Mouse (Mus musculus) stomach, embryonic 14.5 days (tissue): ENCODE data around the gene Gpd1. TPM values are rescaled to one million over a fixed set of nuclear protein-coding genes. Genes with fewer than 3 reads are reported as not detected.
"Not testable (repeated sequence)": the region's sequence is repeated elsewhere in the genome, so short reads cannot be mapped to it uniquely, and the experiment has no call there.

Experiments used
- ATAC-seq: fragments of 200-750 bp; cut with Nextera tagmentation; 2 replicates; pipeline ENCODE4 v1.8.0; 2017; ENCODE audit warnings: low read depth, moderate TSS enrichment; ENCODE audit not compliant: insufficient number of reproducible peaks, insufficient read depth, low FRiP score
- H3K27ac ChIP-seq: fragments of 300-500 bp; sonication (generic); 2 replicates; pipeline ENCODE4 v1.5.1; 2014; ENCODE audit warnings: mild to moderate bottlenecking, low read length, moderate library complexity, mixed read lengths
- H3K27me3 ChIP-seq: fragments of 300-500 bp; sonication (generic); 2 replicates; pipeline ENCODE4 v1.6.1; 2014; ENCODE audit warnings: low read length, control low read depth, mixed read lengths; ENCODE audit not compliant: control insufficient read depth, insufficient read depth
- H3K36me3 ChIP-seq: fragments of 300-500 bp; sonication (generic); 2 replicates; pipeline ENCODE4 v1.6.1; 2014; ENCODE audit warnings: mild to moderate bottlenecking, control low read depth, low read length, moderate library complexity, mixed read lengths; ENCODE audit not compliant: control insufficient read depth, insufficient read depth
- H3K4me1 ChIP-seq: fragments of 300-500 bp; sonication (generic); 2 replicates; pipeline ENCODE4 v1.6.1; 2014; ENCODE audit warnings: low read length, control low read depth, mixed read lengths; ENCODE audit not compliant: control insufficient read depth, insufficient read depth
- H3K4me2 ChIP-seq: fragments of 300-500 bp; sonication (generic); replicated peaks from 2 replicates; pipeline ENCODE4 v1.6.1; 2014; ENCODE audit warnings: low read depth, low read length, control low read depth
- H3K4me3 ChIP-seq: fragments of 300-500 bp; sonication (generic); 2 replicates; pipeline ENCODE4 v1.5.1; 2014; ENCODE audit warnings: low read depth, low read length, control low read depth
- H3K9ac ChIP-seq: fragments of 300-500 bp; sonication (generic); replicated peaks from 2 replicates; pipeline ENCODE4 v1.6.1; 2014; ENCODE audit warnings: low read depth, mild to moderate bottlenecking, control low read depth, low read length, moderate library complexity, mixed read lengths
- H3K9me3 ChIP-seq: fragments of 300-500 bp; sonication (generic); 2 replicates; pipeline ENCODE4 v1.6.1; 2016; ENCODE audit warnings: low read depth, low read length, control low read depth; ENCODE audit not compliant: control insufficient read depth
- WGBS: fragments of 180-500 bp; shearing (Covaris S2); extraction: QIAGEN DNeasy Blood & Tissue Kit; methylation state at CpG from one replicate; pipeline ENCODE4 v1.1.7; 2014; 5-methylcytosine and 5-hydroxymethylcytosine counted together
- polyA plus RNA-seq: library from polyadenylated mRNA; unstranded; fragments of >200 nt; fragmentation: Nextera tagmentation; extraction: Ambion mirVana; gene quantifications from 2 replicates; pipeline ENCODE4 v1.2.1, GENCODE M21; 2014

Gpd1 gene
- polyA plus RNA-seq, 1 experiment from 2014 or later = 0.20 TPM

GRCm38 (mm10) chr15:99721921-99722743 is 4.8 kb downstream of the Gpd1 start:
- WGBS = 74% methylated on average over 25 of the region's 25 CpGs
- no peak overlapping the region for H3K4me2 ChIP-seq
- no peaks in the 10 kb centered on the region for H3K27me3 ChIP-seq
- H3K9ac ChIP-seq = no peak overlapping the region
- no peak overlapping the region for H3K4me3 ChIP-seq
- no peaks in the 10 kb centered on the region for H3K36me3 ChIP-seq
- H3K27ac ChIP-seq = no peak overlapping the region
- no peaks in the 10 kb centered on the region for H3K9me3 ChIP-seq
- H3K4me1 ChIP-seq = peaks cover 19% of the 10 kb centered on the region
- ATAC-seq = no peak

- H3K4me1 ChIP-seq = peaks cover 19% of the 10 kb centered on the region
- no peak overlapping the region for H3K4me3 ChIP-seq
- 65% methylated on average over 10 of the region's 10 CpGs for WGBS
- no peak overlapping the region for H3K4me2 ChIP-seq
- peaks cover 6% of the 10 kb centered on the region; the same call in 1 of the 2 replicates for H3K36me3 ChIP-seq
- no peaks in the 10 kb centered on the region for H3K9me3 ChIP-seq
- ATAC-seq = no peak
- peak overlapping the region; percentile 66; the same call in 1 of the 2 replicates for H3K27ac ChIP-seq
- H3K9ac ChIP-seq = no peak overlapping the region
- H3K27me3 ChIP-seq = no peaks in the 10 kb centered on the region
Measured at GRCm38 (mm10) chr15:99723120-99723514, 5.8 kb downstream of the Gpd1 start.

GRCm38 (mm10) chr15:99723515-99724291 is 6.4 kb downstream of the Gpd1 start:
- Histone ChIP-seq H3K4me1 (peaks cover 19% of the 10 kb centered on the region), H3K27me3 (no peaks in the 10 kb centered on the region), H3K4me3 (no peak overlapping the region), H3K4me2 (peak overlapping the region; percentile 67; the same call in 1 of the 2 replicates), H3K27ac (peak overlapping the region; percentile 66; the same call in 1 of the 2 replicates), H3K36me3 (peaks cover 11% of the 10 kb centered on the region; the same call in 1 of the 2 replicates), H3K9ac (no peak overlapping the region), H3K9me3 (no peaks in the 10 kb centered on the region)
- ATAC-seq = no peak
- WGBS = 26% methylated on average over 11 of the region's 11 CpGs

GRCm38 (mm10) chr15:99724292-99725021 is 7.1 kb downstream of the Gpd1 start:
- Histone ChIP-seq H3K4me1 (peaks cover 19% of the 10 kb centered on the region), H3K36me3 (peaks cover 16% of the 10 kb centered on the region; the same call in 1 of the 2 replicates), H3K4me3 (peak overlapping the region; percentile 96), H3K9me3 (no peaks in the 10 kb centered on the region), H3K27ac (peak overlapping the region; percentile 66; the same call in 1 of the 2 replicates), H3K27me3 (no peaks in the 10 kb centered on the region), H3K9ac (no peak overlapping the region; the same call in 1 of the 2 replicates), H3K4me2 (peak overlapping the region; percentile 67)
- peak; percentile 39; the same call in 1 of the 2 replicates for ATAC-seq
- WGBS = 11% methylated on average over 16 of the region's 16 CpGs

DNA sequence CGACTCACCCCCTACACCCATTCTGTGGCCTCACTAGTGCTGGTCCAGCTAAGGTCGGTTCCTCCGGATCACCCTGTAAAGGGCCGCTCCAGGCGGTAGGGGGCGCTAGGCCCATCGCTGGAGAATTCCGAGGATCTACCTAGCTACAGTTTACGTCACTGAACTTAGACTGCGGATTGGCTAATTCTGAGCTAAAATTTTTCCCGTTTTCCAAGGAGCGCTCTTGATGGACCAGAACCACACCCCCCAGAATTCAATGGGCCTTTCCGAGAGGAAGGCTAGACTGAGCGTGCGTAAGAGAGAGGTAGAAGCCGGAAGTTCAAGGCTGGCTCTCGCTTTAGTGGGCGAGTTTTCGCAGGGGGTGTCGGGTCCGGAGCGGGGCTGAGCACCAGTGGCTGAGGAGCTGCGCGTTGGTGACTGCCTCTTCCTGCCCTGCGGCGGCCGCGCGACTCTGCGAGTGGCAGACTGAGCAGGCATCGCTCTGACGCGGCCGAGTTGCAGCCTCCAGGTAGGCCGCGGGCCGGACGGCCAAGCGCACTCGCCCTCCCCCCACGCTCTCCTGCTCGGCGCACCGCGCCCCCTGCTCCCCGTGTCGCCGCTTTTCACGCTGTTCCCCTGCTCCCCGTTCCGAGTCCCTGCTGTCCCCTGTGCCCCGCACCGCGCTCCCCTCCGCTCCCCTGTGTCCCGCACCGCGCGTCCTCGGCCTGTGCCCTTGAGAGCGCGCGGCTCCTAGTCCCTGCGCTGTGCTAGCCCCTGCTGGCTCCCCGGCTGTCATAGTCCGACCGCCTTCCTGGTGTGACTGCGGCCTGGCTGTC is 8.2 kb downstream of the Gpd1 start, which contains the start of gene Cox14:
TSS of gene Cox14 (plus strand) at position 278 of the 815 bp plus-strand sequence.
- no peaks in the 10 kb centered on the region for H3K9me3 ChIP-seq

DNA sequence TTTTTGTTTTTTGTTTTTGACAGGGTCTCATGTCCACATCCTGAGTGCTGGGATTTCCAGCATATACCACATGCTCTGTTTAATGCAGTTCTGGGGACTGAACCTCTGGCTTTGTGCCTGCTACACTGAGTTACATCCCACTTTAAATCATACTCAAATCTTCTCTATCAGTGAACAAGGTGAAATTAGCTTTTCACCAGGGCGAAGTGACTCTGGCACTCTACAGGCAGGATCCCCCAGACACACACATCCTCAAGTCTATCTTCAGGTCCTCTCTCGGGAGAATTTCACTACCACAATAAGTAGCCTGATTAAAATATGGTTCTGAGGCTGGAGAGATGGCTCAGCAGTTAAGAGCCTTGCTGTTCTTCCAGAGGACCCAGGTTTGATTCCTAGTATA is 9.2 kb downstream of the Gpd1 start:
- peaks cover 16% of the 10 kb centered on the region; the same call in 1 of the 2 replicates for H3K36me3 ChIP-seq
- H3K4me3 ChIP-seq = peak overlapping the region; percentile 96
- 75% methylated on average over 2 of the region's 2 CpGs for whole genome bisulfite sequencing
- H3K27me3 ChIP-seq = no peaks in the 10 kb centered on the region
- H3K9me3 ChIP-seq = no peaks in the 10 kb centered on the region
- peak overlapping the region; percentile 93; the same call in 1 of the 2 replicates for H3K9ac ChIP-seq
- H3K4me2 ChIP-seq = peak overlapping the region; percentile 83
- no peak overlapping the region for H3K27ac ChIP-seq
- H3K4me1 ChIP-seq = peaks cover 19% of the 10 kb centered on the region
- ATAC-seq = no peak

More for the DNA sequence above, 8.2 kb downstream of the Gpd1 start, which contains the start of gene Cox14:
- WGBS = under 1% methylated on average over 55 of the region's 68 CpGs
- no peaks in the 10 kb centered on the region for H3K27me3 ChIP-seq
- H3K4me3 ChIP-seq = peak within 1 kb of the TSS; percentile 96
- peaks cover 19% of the 10 kb centered on the region for H3K4me1 ChIP-seq
- peaks cover 16% of the 10 kb centered on the region; the same call in 1 of the 2 replicates for H3K36me3 ChIP-seq
- H3K4me2 ChIP-seq = peak within 1 kb of the TSS; percentile 83
- peak within 1 kb of the TSS; percentile 93 for H3K9ac ChIP-seq
- H3K27ac ChIP-seq = peak within 1 kb of the TSS; percentile 87
- peak; percentile 95 for ATAC-seq

DNA sequence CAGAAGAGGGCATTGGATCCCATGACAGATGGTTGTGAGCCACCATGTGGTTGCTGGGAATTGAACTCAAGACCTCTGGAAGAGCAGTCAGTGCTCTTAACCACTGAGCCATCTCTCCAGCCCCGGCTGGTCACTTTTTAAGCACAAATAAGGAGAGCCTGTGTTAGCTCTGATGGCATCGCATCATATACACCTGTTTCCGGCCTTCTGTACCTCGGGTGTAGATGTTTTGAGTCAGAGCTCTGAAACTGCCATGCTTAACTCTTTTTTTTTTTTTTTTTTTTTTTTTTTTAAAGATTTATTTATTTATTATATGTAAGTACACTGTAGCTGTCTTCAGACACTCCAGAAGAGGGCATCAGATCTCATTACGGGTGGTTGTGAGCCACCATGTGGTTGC is 9.7 kb downstream of the Gpd1 start:
- H3K27ac ChIP-seq, H3K9ac ChIP-seq, H3K9me3 ChIP-seq, H3K4me2 ChIP-seq, ATAC-seq, H3K4me3 ChIP-seq, H3K27me3 ChIP-seq: not testable (repeated sequence)
- H3K4me1 ChIP-seq = peaks cover 19% of the 10 kb centered on the region
- 90% methylated on average over 4 of the region's 5 CpGs for WGBS
- peaks cover 16% of the 10 kb centered on the region; the same call in 1 of the 2 replicates for H3K36me3 ChIP-seq
